ENCODE assay signal across 13 mouse cellular contexts in the genomic region with DNA sequence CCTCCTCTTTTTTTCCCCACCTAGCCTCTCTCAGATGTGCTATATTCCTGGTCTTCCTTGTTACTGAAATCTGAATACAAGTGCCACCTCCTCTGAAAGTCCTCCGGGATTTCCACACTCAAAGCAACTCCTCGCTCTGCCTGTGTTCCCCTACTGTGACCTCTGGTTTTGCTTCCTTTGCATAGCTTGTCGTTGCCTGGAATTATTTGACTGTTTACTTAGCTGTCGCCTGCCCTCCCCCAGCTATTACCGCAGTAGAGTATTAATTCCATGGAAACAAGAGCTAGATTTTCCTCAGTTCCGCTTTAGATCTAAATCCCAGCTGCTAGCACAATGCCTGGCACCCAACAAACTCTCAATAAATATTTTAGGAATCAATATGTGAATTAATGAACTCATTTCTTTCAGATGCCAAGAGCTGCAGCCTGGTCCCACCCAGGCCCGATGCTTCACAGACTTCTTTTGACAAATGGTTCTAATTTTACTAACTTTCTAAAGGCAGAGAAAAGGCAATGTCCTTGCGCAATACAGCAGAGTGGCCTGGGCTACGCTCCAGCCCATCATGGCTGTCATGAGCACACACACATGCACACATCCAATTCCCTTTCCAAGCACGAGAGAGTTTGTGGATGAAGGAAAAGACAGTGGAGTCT.
DNase-seq lines count a peak whose midpoint lies in the region; ATAC-seq and TF ChIP-seq lines count a peak whose summit lies in the region.
"Had no signal": no experiment of that assay in that cellular context is flagged by ENCODE, and none has a peak within 500 bp of the region (broad histone marks: within the 10 kb centered on the region; RNA-seq: fewer than 3 reads in every experiment).

No protein-coding gene starts in this region.

- no peak overlapping the region for H3K4me3 ChIP-seq in heart, embryonic 12.5 days
- H3K4me3 ChIP-seq in lung, embryonic 14.5 days (ENCODE audit: low read depth, low read length): no peak overlapping the region
- no peak overlapping the region for H3K4me3 ChIP-seq in lung, adult 2 months (replicated peaks; ENCODE audit: extremely low read depth, low read depth, low read length)
- H3K4me3 ChIP-seq: forebrain, embryonic 12.5 days; midbrain, embryonic 12.5 days had no signal

- no peak overlapping the region for H3K4me2 ChIP-seq in heart, embryonic 12.5 days
- H3K4me2 ChIP-seq in lung, embryonic 14.5 days: no peak overlapping the region
- H3K4me2 ChIP-seq: forebrain, embryonic 12.5 days; midbrain, embryonic 12.5 days had no signal

- TF ChIP-seq POLR2A in lung, adult 2 months (IDR thresholded peaks at IDR 0.05; ENCODE audit: borderline replicate concordance, extremely low read depth, low read depth, low read length): no peak

- no peak for TF ChIP-seq CTCF in lung, embryonic 14.5 days (IDR thresholded peaks at IDR 0.05; ENCODE audit: low read depth)
- no peak for TF ChIP-seq CTCF in lung, adult 2 months (IDR thresholded peaks at IDR 0.05; ENCODE audit: insufficient read depth, low read length)

- intact Hi-C loops in heart, postnatal 14 days (cut with DNase I): no loop called here

- no peak overlapping the region for H3K27ac ChIP-seq in heart, embryonic 12.5 days (ENCODE audit: poor library complexity, severe bottlenecking)
- no peak overlapping the region for H3K27ac ChIP-seq in lung, embryonic 14.5 days (ENCODE audit: low read depth)
- H3K27ac ChIP-seq: forebrain, embryonic 12.5 days; midbrain, embryonic 12.5 days had no signal

- WGBS in heart, embryonic 12.5 days: 69% methylated on average over 10 of the region's 10 CpGs
- 31% methylated on average over 10 of the region's 10 CpGs for WGBS in lung, embryonic 14.5 days
- WGBS in lung, adult 2 months: 42% methylated on average over 10 of the region's 10 CpGs

- H3K4me1 ChIP-seq in heart, embryonic 12.5 days (replicated peaks): no peaks in the 10 kb centered on the region
- no peaks in the 10 kb centered on the region for H3K4me1 ChIP-seq in lung, embryonic 14.5 days (ENCODE audit: insufficient read depth)
- H3K4me1 ChIP-seq in lung, adult 2 months (ENCODE audit: control insufficient read depth, insufficient read depth, low read length): no peaks in the 10 kb centered on the region

- no peaks in the 10 kb centered on the region for H3K9me3 ChIP-seq in heart, embryonic 12.5 days (replicated peaks)
- H3K9me3 ChIP-seq in lung, embryonic 14.5 days (ENCODE audit: low read depth, low read length): no peaks in the 10 kb centered on the region
- H3K9me3 ChIP-seq: forebrain, embryonic 12.5 days; midbrain, embryonic 12.5 days had no signal

- ATAC-seq in heart, embryonic 12.5 days (ENCODE audit: insufficient number of reproducible peaks, low FRiP score): no peak
- ATAC-seq in lung, embryonic 14.5 days (ENCODE audit: insufficient read depth): peak; percentile 56; the same call in 1 of the 2 replicates
- ATAC-seq in inflammation-experienced regulatory T-cells, adult 6 months: no peak
- ATAC-seq: activated CD4-positive, CD25-positive, alpha-beta regulatory T cell, adult 4 months had no signal

- peak; percentile 92 for DNase-seq in heart, adult 11 months
- DNase-seq in lung, embryonic 14.5 days: peak; percentile 66
- DNase-seq in lung, adult 2 months: no peak
- peak; percentile 5 to 7 for DNase-seq in heart, postnatal 14 days
- peak; percentile 11 for DNase-seq in lung, postnatal 36 days
- no peak for DNase-seq in urinary bladder, postnatal 4 days (ENCODE audit: low spot score in 2 of 2)
- DNase-seq: kidney, postnatal 4 days; thymus, postnatal 4 days had no signal

- H3K36me3 ChIP-seq in heart, embryonic 12.5 days: no peaks in the 10 kb centered on the region
- H3K36me3 ChIP-seq in lung, embryonic 14.5 days (ENCODE audit: insufficient read depth): no peaks in the 10 kb centered on the region
- H3K36me3 ChIP-seq: forebrain, embryonic 12.5 days; midbrain, embryonic 12.5 days had no signal

- no peak overlapping the region for H3K9ac ChIP-seq in heart, embryonic 12.5 days
- no peak overlapping the region for H3K9ac ChIP-seq in lung, embryonic 14.5 days
- H3K9ac ChIP-seq: forebrain, embryonic 12.5 days; midbrain, embryonic 12.5 days had no signal

- no peaks in the 10 kb centered on the region; the same call in 1 of the 2 replicates for H3K27me3 ChIP-seq in heart, embryonic 12.5 days (replicated peaks)
- no peaks in the 10 kb centered on the region for H3K27me3 ChIP-seq in lung, embryonic 14.5 days (ENCODE audit: insufficient read depth, low read length)
- H3K27me3 ChIP-seq: forebrain, embryonic 12.5 days; midbrain, embryonic 12.5 days had no signal

Comparison
In these comparisons a context has a peak if more than half of its experiments do, and no peak if none do; other contexts are left out.
1. DNase-seq: peak in heart, adult 11 months (single experiment), lung, embryonic 14.5 days (single experiment), heart, postnatal 14 days (2 of 2) and lung, postnatal 36 days (single experiment); none in lung, adult 2 months (single experiment) and urinary bladder, postnatal 4 days (0 of 2).